Mouse (Mus musculus) lung, postnatal 36 days (tissue): ENCODE results near the gene Hsd11b1.
"Not testable (repeated sequence)": the region's sequence is repeated elsewhere in the genome, so short reads cannot be mapped to it uniquely, and the experiment has no call there.

Experiments
- DNase-seq: peaks from one replicate; pipeline ENCODE4 v3.0.0; 2022; ENCODE audit warnings: mixed read lengths

Gene Hsd11b1

GRCm38 (mm10) chr1:193263955-193264598 lies at the start of gene Hsd11b1:
Hsd11b1 (minus strand) TSS chr1:193264075.
- DNase-seq: peak; percentile 70

- DNase-seq: no peak
These were observed 47.7 kb upstream of the Hsd11b1 start for GRCm38 (mm10) chr1:193311596-193311995.

GRCm38 (mm10) chr1:193310519-193311085 lies 46.7 kb upstream of the Hsd11b1 start:
- peak; percentile 57 for DNase-seq

- peak; percentile 62 for DNase-seq
These were observed 46.1 kb upstream of the Hsd11b1 start for GRCm38 (mm10) chr1:193309785-193310518.

GRCm38 (mm10) chr1:193306832-193307231 lies 43.0 kb upstream of the Hsd11b1 start:
- DNase-seq: no peak

- DNase-seq: no peak
These were observed 41.5 kb upstream of the Hsd11b1 start for GRCm38 (mm10) chr1:193305386-193305785.

- no peak for DNase-seq
These were observed 39.2 kb upstream of the Hsd11b1 start for GRCm38 (mm10) chr1:193303096-193303495.

- DNase-seq: no peak
These were observed 38.2 kb upstream of the Hsd11b1 start for GRCm38 (mm10) chr1:193302093-193302405.

GRCm38 (mm10) chr1:193301216-193302092 lies 37.6 kb upstream of the Hsd11b1 start:
- DNase-seq: peak; percentile 82

GRCm38 (mm10) chr1:193299995-193300394 lies 36.1 kb upstream of the Hsd11b1 start:
- no peak for DNase-seq

GRCm38 (mm10) chr1:193298141-193298765 lies 34.4 kb upstream of the Hsd11b1 start:
- DNase-seq: no peak

GRCm38 (mm10) chr1:193295920-193296319 lies 32.0 kb upstream of the Hsd11b1 start:
- DNase-seq: no peak

GRCm38 (mm10) chr1:193293926-193294325 lies 30.1 kb upstream of the Hsd11b1 start:
- DNase-seq: no peak

GRCm38 (mm10) chr1:193293039-193293438 lies 29.2 kb upstream of the Hsd11b1 start:
- DNase-seq: no peak

GRCm38 (mm10) chr1:193290686-193291085 lies 26.8 kb upstream of the Hsd11b1 start:
- no peak for DNase-seq

GRCm38 (mm10) chr1:193289914-193290313 lies 26.0 kb upstream of the Hsd11b1 start:
- DNase-seq: no peak

- DNase-seq: no peak
These were observed 25.2 kb upstream of the Hsd11b1 start for GRCm38 (mm10) chr1:193289076-193289475.

- no peak for DNase-seq
These were observed 23.7 kb upstream of the Hsd11b1 start for GRCm38 (mm10) chr1:193287578-193287977.

- not testable (repeated sequence) for DNase-seq
These were observed 22.0 kb upstream of the Hsd11b1 start for GRCm38 (mm10) chr1:193285766-193286325.

GRCm38 (mm10) chr1:193284228-193284779 lies 20.4 kb upstream of the Hsd11b1 start:
- DNase-seq: no peak

- DNase-seq: no peak
These were observed 17.5 kb upstream of the Hsd11b1 start for GRCm38 (mm10) chr1:193281344-193281743.

- DNase-seq: no peak
These were observed 15.6 kb upstream of the Hsd11b1 start for GRCm38 (mm10) chr1:193279492-193279891.
